Mouse (Mus musculus): ENCODE measurements around the gene Kcmf1. TPM values are rescaled to one million over a fixed set of nuclear protein-coding genes. Genes with fewer than 3 reads are reported as not detected.

The Kcmf1 gene
- polyA plus RNA-seq, 1 experiment: 110 TPM

DNA sequence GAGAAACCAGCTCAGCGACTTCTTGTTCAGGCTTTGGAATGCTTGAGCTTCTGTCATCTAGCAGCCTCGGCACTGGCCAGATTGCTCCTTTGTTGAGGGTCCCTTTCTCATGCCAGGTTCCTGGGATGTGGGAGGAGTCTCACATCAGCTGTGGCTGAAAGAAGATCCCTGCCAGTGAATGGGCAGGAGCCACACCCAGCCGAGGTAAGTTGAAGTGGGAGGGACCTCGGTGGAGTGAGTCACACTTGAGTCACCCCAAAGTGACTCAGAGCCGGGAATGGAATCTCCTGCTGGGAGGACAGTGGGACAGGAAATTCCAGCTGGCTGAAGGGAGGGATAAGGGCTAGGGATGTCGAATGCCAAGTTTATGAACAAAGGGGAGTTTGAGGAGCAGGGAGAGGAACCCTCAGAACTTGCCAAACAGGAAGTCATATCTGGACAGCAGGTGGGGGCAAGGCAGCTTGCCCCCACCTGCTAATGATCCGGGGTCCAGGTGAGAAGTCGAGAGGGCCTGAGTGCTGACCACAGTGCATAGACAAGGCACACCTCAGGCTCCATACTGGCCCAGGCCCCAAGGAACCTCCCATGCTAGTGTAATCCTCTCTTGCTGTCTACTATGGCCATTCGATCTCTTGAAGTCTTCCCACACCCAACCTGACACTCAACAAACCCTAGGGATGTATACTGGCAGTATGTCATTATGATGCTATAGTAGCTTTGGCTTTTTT is 27.1 kb upstream of the Kcmf1 start:
- H3K27me3 ChIP-seq (ENCODE audit: control insufficient read depth, insufficient read depth, insufficient read length): no peaks in the 10 kb centered on the region
- TF ChIP-seq POLR2AphosphoS2 (IDR thresholded peaks at IDR 0.05; ENCODE audit: insufficient read length, low read depth) (no peak), POLR2A (IDR thresholded peaks at IDR 0.05; ENCODE audit: insufficient read length, low read depth) (no peak), MAX (IDR thresholded peaks at IDR 0.05; ENCODE audit: low read depth) (no peak), MYOG (IDR thresholded peaks at IDR 0.05; ENCODE audit: control insufficient read depth in 1 of 3, insufficient read depth in 1 of 3, insufficient read length in 2 of 3, low read depth in 2 of 3) (peak in 2 of 3 experiments; percentile 30 to 63), TCF12 (IDR thresholded peaks at IDR 0.05; ENCODE audit: insufficient read depth, poor library complexity, severe bottlenecking) (peak; percentile 4), MYOD1 (IDR thresholded peaks at IDR 0.05; ENCODE audit: control insufficient read depth in 1 of 3, insufficient read length in 2 of 3, low read depth in 2 of 3) (peak in 1 of 3 experiments; percentile 31), TCF3 (IDR thresholded peaks at IDR 0.05; ENCODE audit: insufficient read length, low read depth) (no peak), USF1 (IDR thresholded peaks at IDR 0.05; ENCODE audit: low read depth) (no peak), E2F4 (IDR thresholded peaks at IDR 0.05; ENCODE audit: insufficient read depth) (no peak), REST (IDR thresholded peaks at IDR 0.05; ENCODE audit: insufficient read depth, insufficient read length) (no peak), CEBPB (IDR thresholded peaks at IDR 0.05; ENCODE audit: insufficient read depth, poor library complexity, severe bottlenecking) (no peak), SRF (IDR thresholded peaks at IDR 0.05; ENCODE audit: control insufficient read depth, insufficient read length, low read depth) (peak; percentile 26)
- H3K4me3 ChIP-seq: no peak overlapping the region
- peak overlapping the region; percentile 68 for H3K4me2 ChIP-seq (ENCODE audit: low read depth)
- no peaks in the 10 kb centered on the region for H3K79me2 ChIP-seq (ENCODE audit: control insufficient read depth, insufficient read depth)
- no peak overlapping the region for H3ac ChIP-seq (ENCODE audit: control insufficient read depth, insufficient read length)
- no peaks in the 10 kb centered on the region for H3K36me3 ChIP-seq (ENCODE audit: control insufficient read depth, insufficient read depth)

- Histone ChIP-seq H3K4me3 (no peak overlapping the region), H3K36me3 (ENCODE audit: control insufficient read depth, insufficient read depth) (no peaks in the 10 kb centered on the region), H3K27me3 (ENCODE audit: control insufficient read depth, insufficient read depth, insufficient read length) (no peaks in the 10 kb centered on the region), H3K79me2 (ENCODE audit: control insufficient read depth, insufficient read depth) (no peaks in the 10 kb centered on the region), H3ac (ENCODE audit: control insufficient read depth, insufficient read length) (no peak overlapping the region), H3K4me2 (ENCODE audit: low read depth) (peak overlapping the region; percentile 67)
- no peak for TF ChIP-seq USF1 (IDR thresholded peaks at IDR 0.05; ENCODE audit: low read depth)
- TF ChIP-seq SRF (IDR thresholded peaks at IDR 0.05; ENCODE audit: control insufficient read depth, insufficient read length, low read depth): no peak
- no peak for TF ChIP-seq POLR2AphosphoS2 (IDR thresholded peaks at IDR 0.05; ENCODE audit: insufficient read length, low read depth)
- no peak for TF ChIP-seq MAX (IDR thresholded peaks at IDR 0.05; ENCODE audit: low read depth)
- TF ChIP-seq MYOG (IDR thresholded peaks at IDR 0.05; ENCODE audit: control insufficient read depth in 1 of 3, insufficient read depth in 1 of 3, insufficient read length in 2 of 3, low read depth in 2 of 3): no peak
- TF ChIP-seq E2F4 (IDR thresholded peaks at IDR 0.05; ENCODE audit: insufficient read depth): no peak
Observed at GRCm38 (mm10) chr6:72926031-72926430, 26.3 kb upstream of the Kcmf1 start.

DNA sequence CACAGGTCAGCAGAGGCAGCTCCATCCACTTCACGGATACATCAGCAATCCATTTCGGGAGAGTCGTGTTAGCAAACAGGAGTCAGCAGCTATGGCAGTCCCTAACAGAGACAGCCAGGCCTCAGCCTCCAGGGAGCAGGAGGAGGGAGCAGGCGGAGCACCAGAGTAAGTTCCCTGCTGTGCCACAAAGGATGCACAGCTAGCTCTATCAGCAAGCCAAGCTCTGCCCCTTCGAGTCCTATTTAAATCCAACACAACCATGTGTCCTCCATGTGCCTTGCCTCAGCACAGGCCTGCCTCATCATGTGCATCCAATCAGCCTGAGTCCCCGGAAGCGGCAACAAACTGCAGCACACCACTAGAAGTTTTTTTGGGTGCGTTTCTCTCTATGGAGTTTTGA is 23.6 kb upstream of the Kcmf1 start:
- Histone ChIP-seq H3ac (ENCODE audit: control insufficient read depth, insufficient read length) (no peak overlapping the region), H3K4me3 (no peak overlapping the region), H3K79me2 (ENCODE audit: control insufficient read depth, insufficient read depth) (no peaks in the 10 kb centered on the region), H3K27me3 (ENCODE audit: control insufficient read depth, insufficient read depth, insufficient read length) (no peaks in the 10 kb centered on the region), H3K4me2 (ENCODE audit: low read depth) (no peak overlapping the region), H3K36me3 (ENCODE audit: control insufficient read depth, insufficient read depth) (no peaks in the 10 kb centered on the region)
- no peak for TF ChIP-seq POLR2A (IDR thresholded peaks at IDR 0.05; ENCODE audit: insufficient read length, low read depth)
- no peak for TF ChIP-seq MAX (IDR thresholded peaks at IDR 0.05; ENCODE audit: low read depth)
- TF ChIP-seq MYOG (IDR thresholded peaks at IDR 0.05; ENCODE audit: control insufficient read depth in 1 of 3, insufficient read depth in 1 of 3, insufficient read length in 2 of 3, low read depth in 2 of 3): no peak
- no peak for TF ChIP-seq MYOD1 (IDR thresholded peaks at IDR 0.05; ENCODE audit: control insufficient read depth in 1 of 3, insufficient read length in 2 of 3, low read depth in 2 of 3)

- no peak overlapping the region for H3K4me3 ChIP-seq
- no peak for TF ChIP-seq TCF3 (IDR thresholded peaks at IDR 0.05; ENCODE audit: insufficient read length, low read depth)
- no peak for TF ChIP-seq USF1 (IDR thresholded peaks at IDR 0.05; ENCODE audit: low read depth)
- no peak for TF ChIP-seq MYOG (IDR thresholded peaks at IDR 0.05; ENCODE audit: control insufficient read depth in 1 of 3, insufficient read depth in 1 of 3, insufficient read length in 2 of 3, low read depth in 2 of 3)
- no peak for TF ChIP-seq TCF12 (IDR thresholded peaks at IDR 0.05; ENCODE audit: insufficient read depth, poor library complexity, severe bottlenecking)
- TF ChIP-seq POLR2A (IDR thresholded peaks at IDR 0.05; ENCODE audit: insufficient read length, low read depth): no peak
- no peak for TF ChIP-seq REST (IDR thresholded peaks at IDR 0.05; ENCODE audit: insufficient read depth, insufficient read length)
- no peak for TF ChIP-seq POLR2AphosphoS2 (IDR thresholded peaks at IDR 0.05; ENCODE audit: insufficient read length, low read depth)
- TF ChIP-seq MYOD1 (IDR thresholded peaks at IDR 0.05; ENCODE audit: control insufficient read depth in 1 of 3, insufficient read length in 2 of 3, low read depth in 2 of 3): no peak
- TF ChIP-seq E2F4 (IDR thresholded peaks at IDR 0.05; ENCODE audit: insufficient read depth): no peak
- no peaks in the 10 kb centered on the region for H3K27me3 ChIP-seq (ENCODE audit: control insufficient read depth, insufficient read depth, insufficient read length)
- no peak overlapping the region for H3ac ChIP-seq (ENCODE audit: control insufficient read depth, insufficient read length)
- H3K4me2 ChIP-seq (ENCODE audit: low read depth): no peak overlapping the region
- H3K79me2 ChIP-seq (ENCODE audit: control insufficient read depth, insufficient read depth): no peaks in the 10 kb centered on the region
- H3K36me3 ChIP-seq (ENCODE audit: control insufficient read depth, insufficient read depth): no peaks in the 10 kb centered on the region
Observed at GRCm38 (mm10) chr6:72921081-72921480, 21.3 kb upstream of the Kcmf1 start.

- Histone ChIP-seq H3ac (ENCODE audit: control insufficient read depth, insufficient read length) (no peak overlapping the region), H3K4me2 (ENCODE audit: low read depth) (no peak overlapping the region), H3K79me2 (ENCODE audit: control insufficient read depth, insufficient read depth) (no peaks in the 10 kb centered on the region), H3K36me3 (ENCODE audit: control insufficient read depth, insufficient read depth) (no peaks in the 10 kb centered on the region), H3K4me3 (no peak overlapping the region), H3K27me3 (ENCODE audit: control insufficient read depth, insufficient read depth, insufficient read length) (no peaks in the 10 kb centered on the region)
- TF ChIP-seq MAX (IDR thresholded peaks at IDR 0.05; ENCODE audit: low read depth) (no peak), MYOD1 (IDR thresholded peaks at IDR 0.05; ENCODE audit: control insufficient read depth in 1 of 3, insufficient read length in 2 of 3, low read depth in 2 of 3) (no peak), E2F4 (IDR thresholded peaks at IDR 0.05; ENCODE audit: insufficient read depth) (no peak), MYOG (IDR thresholded peaks at IDR 0.05; ENCODE audit: control insufficient read depth in 1 of 3, insufficient read depth in 1 of 3, insufficient read length in 2 of 3, low read depth in 2 of 3) (no peak), TCF3 (IDR thresholded peaks at IDR 0.05; ENCODE audit: insufficient read length, low read depth) (no peak), USF1 (IDR thresholded peaks at IDR 0.05; ENCODE audit: low read depth) (no peak), REST (IDR thresholded peaks at IDR 0.05; ENCODE audit: insufficient read depth, insufficient read length) (no peak), SRF (IDR thresholded peaks at IDR 0.05; ENCODE audit: control insufficient read depth, insufficient read length, low read depth) (no peak), CEBPB (IDR thresholded peaks at IDR 0.05; ENCODE audit: insufficient read depth, poor library complexity, severe bottlenecking) (no peak), POLR2AphosphoS2 (IDR thresholded peaks at IDR 0.05; ENCODE audit: insufficient read length, low read depth) (no peak), TCF12 (IDR thresholded peaks at IDR 0.05; ENCODE audit: insufficient read depth, poor library complexity, severe bottlenecking) (no peak), POLR2A (IDR thresholded peaks at IDR 0.05; ENCODE audit: insufficient read length, low read depth) (no peak)
Observed at GRCm38 (mm10) chr6:72918510-72919033, 18.8 kb upstream of the Kcmf1 start.
